29 mouse cellular contexts compared by ENCODE assay signal in the genomic region with DNA sequence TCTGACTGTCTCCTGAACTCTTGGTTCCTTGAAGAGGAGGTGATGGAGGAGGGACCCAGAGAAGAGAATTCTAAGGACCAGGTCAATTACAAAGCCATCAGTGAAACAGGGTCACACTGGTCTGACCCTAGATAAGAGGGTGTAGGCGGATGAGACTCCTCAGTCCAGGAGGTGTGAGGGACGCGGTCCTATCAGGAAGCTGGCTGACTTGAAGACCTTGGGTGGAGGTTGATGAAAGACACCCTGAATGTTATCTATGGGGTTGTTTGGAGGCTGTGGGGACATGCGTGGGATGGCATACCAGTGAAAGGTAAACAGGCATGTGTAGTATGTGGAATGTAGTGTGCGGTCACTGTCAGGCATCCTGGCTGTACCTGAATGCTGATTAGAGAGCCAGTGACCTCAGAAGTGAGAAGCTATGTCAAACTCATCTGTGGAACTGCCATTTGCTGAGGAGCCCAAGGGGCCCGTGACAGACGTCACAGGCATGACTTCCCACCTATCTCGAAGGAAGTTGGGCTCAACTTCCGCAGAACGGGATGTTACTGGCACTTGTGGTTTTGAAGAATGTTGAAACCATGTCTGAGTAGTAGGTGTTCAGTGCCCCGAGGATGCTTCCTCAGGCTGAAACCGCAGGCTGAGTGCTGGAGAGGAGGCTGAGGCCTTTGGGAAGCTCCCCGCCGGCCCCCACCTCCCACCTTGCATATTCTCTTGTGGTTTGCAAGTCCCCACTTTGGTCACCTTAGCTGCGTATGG. TPM values are rescaled to one million over a fixed set of nuclear protein-coding genes. Genes with fewer than 3 reads are reported as not detected.
DNase-seq lines count a peak whose midpoint lies in the region; ATAC-seq and TF ChIP-seq lines count a peak whose summit lies in the region.
"Had no signal": no experiment of that assay in that cellular context is flagged by ENCODE, and none has a peak within 500 bp of the region (broad histone marks: within the 10 kb centered on the region; RNA-seq: fewer than 3 reads in every experiment).

No protein-coding gene starts in this region.

- no peaks in the 10 kb centered on the region for H3K9me3 ChIP-seq in liver, embryonic 14.5 days (ENCODE audit: control insufficient read depth, low read length)
- no peaks in the 10 kb centered on the region for H3K9me3 ChIP-seq in liver, embryonic 11.5 days (ENCODE audit: control insufficient read depth, low read length)
- H3K9me3 ChIP-seq: embryonic facial prominence, embryonic 15.5 days; hindbrain, embryonic 12.5 days; neural tube, embryonic 13.5 days; stomach, embryonic 15.5 days had no signal

- no peaks in the 10 kb centered on the region for H3K27me3 ChIP-seq in liver, embryonic 14.5 days (ENCODE audit: control insufficient read depth, insufficient read depth, low read length)
- no peaks in the 10 kb centered on the region for H3K27me3 ChIP-seq in liver, embryonic 11.5 days (replicated peaks; ENCODE audit: control insufficient read depth, insufficient read depth, low read length)
- H3K27me3 ChIP-seq: embryonic facial prominence, embryonic 15.5 days; hindbrain, embryonic 12.5 days; neural tube, embryonic 13.5 days; stomach, embryonic 15.5 days had no signal

- no peak for TF ChIP-seq EP300 in liver, embryonic 14.5 days (IDR thresholded peaks at IDR 0.05; ENCODE audit: low read depth)

- no peak overlapping the region for H3K4me2 ChIP-seq in liver, embryonic 14.5 days (ENCODE audit: low read depth)
- H3K4me2 ChIP-seq in liver, embryonic 11.5 days, result no peak overlapping the region
- H3K4me2 ChIP-seq: embryonic facial prominence, embryonic 15.5 days; hindbrain, embryonic 12.5 days; neural tube, embryonic 13.5 days; stomach, embryonic 15.5 days had no signal

- H3K27ac ChIP-seq in liver, embryonic 14.5 days, result no peak overlapping the region
- H3K27ac ChIP-seq in liver, embryonic 11.5 days (ENCODE audit: low read depth, low read length), result no peak overlapping the region
- H3K27ac ChIP-seq: embryonic facial prominence, embryonic 15.5 days; hindbrain, embryonic 12.5 days; left cerebral cortex, adult 2 months; neural tube, embryonic 13.5 days; stomach, embryonic 15.5 days had no signal

- no peak for TF ChIP-seq CTCF in liver, embryonic 14.5 days (IDR thresholded peaks at IDR 0.05; ENCODE audit: low read depth)

- H3K36me3 ChIP-seq in liver, embryonic 14.5 days (replicated peaks; ENCODE audit: control insufficient read depth, insufficient read depth, low read depth), result no peaks in the 10 kb centered on the region
- no peaks in the 10 kb centered on the region; the same call in 1 of the 2 replicates for H3K36me3 ChIP-seq in liver, embryonic 11.5 days (ENCODE audit: control insufficient read depth, insufficient read depth, low read length)
- H3K36me3 ChIP-seq: embryonic facial prominence, embryonic 15.5 days; stomach, embryonic 15.5 days had no signal

- H3K9ac ChIP-seq in liver, embryonic 14.5 days (replicated peaks), result no peak overlapping the region
- no peak overlapping the region for H3K9ac ChIP-seq in liver, embryonic 11.5 days (ENCODE audit: low read depth, low read length)
- H3K9ac ChIP-seq: embryonic facial prominence, embryonic 15.5 days; forebrain, postnatal 0 days; hindbrain, embryonic 12.5 days; neural tube, embryonic 13.5 days; stomach, embryonic 15.5 days had no signal

- 13% methylated on average over 15 of the region's 15 CpGs for WGBS in liver, embryonic 14.5 days (ENCODE audit: insufficient replicate concordance)
- 37% methylated on average over 15 of the region's 15 CpGs for WGBS in liver, embryonic 11.5 days

- H3K4me1 ChIP-seq in liver, embryonic 14.5 days (replicated peaks; ENCODE audit: control insufficient read depth in 2 of 2, insufficient read depth in 2 of 2, low read length in 1 of 2), result peaks cover 0 to 27% of the 10 kb centered on the region in 2 experiments; a peak in 2 of 4 replicates
- peaks cover 35% of the 10 kb centered on the region for H3K4me1 ChIP-seq in liver, embryonic 11.5 days (replicated peaks; ENCODE audit: control insufficient read depth, insufficient read depth, low read length)

- no peak for DNase-seq in liver, embryonic 14.5 days (ENCODE audit: low read depth in 3 of 3, low spot score in 3 of 3)
- no peak for DNase-seq in liver, embryonic 11.5 days (ENCODE audit: low spot score)
- DNase-seq in thymus, postnatal 0 days (ENCODE audit: low spot score), result peak; percentile 22
- no peak for DNase-seq in thymus, postnatal 10 days (ENCODE audit: low spot score in 2 of 2)
- DNase-seq in cerebellum, postnatal 14 days, result no peak
- DNase-seq in kidney, postnatal 10 days, result no peak
- DNase-seq: cerebellum, adult 11 months; cerebellum, postnatal 10 days; embryo, embryonic 11 days; forebrain, postnatal 0 days; kidney, adult 8-10 months; kidney, postnatal 25 days; left cerebral cortex, postnatal 4 days; midbrain, embryonic 14.5 days; thymus, postnatal 14 days had no signal

- 0 out of 2 replicates have a peak, but pooled peaks have one; percentile 23 for ATAC-seq in liver, embryonic 14.5 days (ENCODE audit: insufficient read depth)
- ATAC-seq in liver, embryonic 11.5 days (replicated peaks; ENCODE audit: low FRiP score), result no peak
- peak; percentile 89 to 94 for ATAC-seq in hematopoietic stem cell, adult 5-6 weeks (replicated peaks in 1 of 2; ENCODE audit: insufficient read depth in 1 of 2, low FRiP score in 2 of 2, low TSS enrichment in 1 of 2, low read depth in 1 of 2, poor library complexity in 2 of 2, severe bottlenecking in 2 of 2)
- peak; percentile 96 for ATAC-seq in megakaryocyte progenitor cell, adult 5-6 weeks (replicated peaks; ENCODE audit: poor library complexity)
- ATAC-seq: forebrain, postnatal 0 days had no signal

- no peak overlapping the region for H3K4me3 ChIP-seq in liver, embryonic 14.5 days (ENCODE audit: insufficient read depth in 1 of 2, low read depth in 2 of 2, low read length in 2 of 2)
- H3K4me3 ChIP-seq in liver, embryonic 11.5 days (ENCODE audit: low read depth, low read length), result no peak overlapping the region
- H3K4me3 ChIP-seq: embryonic facial prominence, embryonic 15.5 days; hindbrain, embryonic 12.5 days; left cerebral cortex, adult 2 months; neural tube, embryonic 13.5 days; stomach, embryonic 15.5 days had no signal

RNA-seq across cellular contexts. Expression of gene Ccnjl, which starts 15.3 kb away (rescaled TPM):
- 0.79 and 0.91 TPM in 2 replicates for polyA plus RNA-seq in liver, embryonic 14.5 days (2012; rRNA removed)
- 1.2 and 1.5 TPM in 2 replicates for polyA plus RNA-seq in liver, embryonic 14.5 days (2014; fragmentation: Nextera tagmentation; extraction: Ambion mirVana)
- polyA plus RNA-seq in liver, embryonic 11.5 days (2014; fragmentation: Nextera tagmentation; extraction: Ambion mirVana), result 11.8 and 12.7 TPM in 2 replicates
- 6.4 and 8.5 TPM in 2 replicates for polyA plus RNA-seq in thymus, postnatal 0 days (2015; fragmentation: Nextera tagmentation; extraction: Ambion mirVana)
- total RNA-seq in hematopoietic stem cell, adult 5-6 weeks (2017), result 2.5 and 3.1 TPM in 2 replicates
- 0.12 and 0.37 TPM in 2 replicates for total RNA-seq in megakaryocyte progenitor cell, adult 5-6 weeks (2015)
- 0.17 and 0.20 TPM in 2 replicates for total RNA-seq in megakaryocyte progenitor cell, adult 5-6 weeks (2017)
- total RNA-seq: gastrocnemius, adult 18-20 months had no signal

RNA-seq across cellular contexts. Expression of gene 4933415A04Rik, which starts 43.0 kb away (rescaled TPM):
- polyA plus RNA-seq in liver, embryonic 14.5 days (2012; rRNA removed), result 0.11 and 0.12 TPM in 2 replicates
- 0.17 and 0.29 TPM in 2 replicates for polyA plus RNA-seq in liver, embryonic 14.5 days (2014; fragmentation: Nextera tagmentation; extraction: Ambion mirVana)
- polyA plus RNA-seq in liver, embryonic 11.5 days (2014; fragmentation: Nextera tagmentation; extraction: Ambion mirVana), result 2.1 and 2.7 TPM in 2 replicates
- 2.6 and 4.4 TPM in 2 replicates for polyA plus RNA-seq in thymus, postnatal 0 days (2015; fragmentation: Nextera tagmentation; extraction: Ambion mirVana)
- total RNA-seq in hematopoietic stem cell, adult 5-6 weeks (2017), result 0.40 and 1.3 TPM in 2 replicates
- not detected in 2 replicates for total RNA-seq in megakaryocyte progenitor cell, adult 5-6 weeks (2015)
- total RNA-seq in megakaryocyte progenitor cell, adult 5-6 weeks (2017), result not detected in 2 replicates
- total RNA-seq: liver, adult 2 months had no signal
- polyA plus RNA-seq: liver, adult 2 months had no signal

RNA-seq across cellular contexts. Expression of gene Fabp6, which starts 57.5 kb away (rescaled TPM):
- not detected in 2 replicates for polyA plus RNA-seq in liver, embryonic 14.5 days (2012; rRNA removed)
- polyA plus RNA-seq in liver, embryonic 14.5 days (2014; fragmentation: Nextera tagmentation; extraction: Ambion mirVana), result not detected in 2 replicates
- not detected in 2 replicates for polyA plus RNA-seq in liver, embryonic 11.5 days (2014; fragmentation: Nextera tagmentation; extraction: Ambion mirVana)
- polyA plus RNA-seq in thymus, postnatal 0 days (2015; fragmentation: Nextera tagmentation; extraction: Ambion mirVana), result 8.4 and 11.8 TPM in 2 replicates
- not detected in 2 replicates for total RNA-seq in hematopoietic stem cell, adult 5-6 weeks (2017)
- not detected in 2 replicates for total RNA-seq in megakaryocyte progenitor cell, adult 5-6 weeks (2015)
- not detected in 2 replicates for total RNA-seq in megakaryocyte progenitor cell, adult 5-6 weeks (2017)
- total RNA-seq: adrenal gland, adult 18-20 months; forebrain, postnatal 0 days; gastrocnemius, adult 18-20 months; left cerebral cortex, adult 2 months; left cerebral cortex, postnatal 4 days; liver, adult 2 months had no signal
- polyA plus RNA-seq: brain, embryonic 14.5 days; C2C12; forebrain, postnatal 0 days; gonadal fat pad, adult 2 months; heart, embryonic 14.5 days; hindbrain, embryonic 12.5 days; liver, adult 2 months; midbrain, embryonic 14.5 days; neural tube, embryonic 13.5 days had no signal
